Mouse (Mus musculus) cerebellum, postnatal 10 days (tissue): Measurements from ENCODE around the gene Grk5.

Experiments
- DNase-seq, 2 experiments: peaks; one replicate each; pipeline ENCODE4 v3.0.0; 2021; ENCODE audit warnings: mixed read lengths in 2 of 2

The Grk5 gene

DNA sequence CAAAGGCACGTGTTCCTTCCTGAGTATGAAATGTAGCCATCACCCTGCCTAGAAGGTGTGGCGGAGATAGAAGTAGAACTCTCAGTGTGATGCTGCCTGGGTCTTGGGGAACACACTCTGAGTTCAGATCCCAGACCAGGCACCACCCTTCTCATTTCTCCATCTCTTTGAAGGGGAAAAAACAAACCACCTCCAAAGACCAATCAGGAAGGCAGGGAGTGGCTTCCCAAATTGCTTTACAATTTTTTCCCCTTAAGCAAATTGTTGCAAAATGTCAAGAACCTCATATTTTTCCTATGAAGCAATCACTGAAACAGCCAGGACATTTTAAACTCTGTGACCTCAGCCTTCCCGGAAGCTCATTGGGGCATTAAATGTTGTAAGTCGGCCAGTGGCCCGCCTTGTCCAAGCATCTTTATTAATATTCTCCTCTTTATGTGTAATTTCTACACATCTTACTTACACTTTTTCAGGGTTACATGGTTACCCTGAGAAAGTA is 190.8 kb downstream of the Grk5 start:
- no peak for DNase-seq

DNA sequence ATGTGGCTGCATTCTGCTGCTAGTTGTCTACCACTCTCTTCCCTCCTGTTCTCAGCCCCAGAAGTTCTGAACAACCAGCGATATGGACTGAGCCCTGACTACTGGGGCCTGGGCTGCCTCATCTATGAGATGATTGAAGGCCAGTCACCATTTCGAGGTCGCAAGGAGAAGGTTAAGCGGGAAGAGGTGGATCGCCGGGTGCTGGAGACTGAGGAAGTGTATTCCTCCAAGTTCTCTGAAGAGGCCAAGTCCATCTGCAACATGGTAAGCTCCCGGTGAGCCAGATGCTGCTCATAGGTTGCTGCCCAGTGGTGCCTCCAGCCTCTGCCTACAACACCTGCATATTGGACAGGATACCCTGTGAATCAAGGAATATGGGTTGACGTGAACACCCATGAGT is 193.5 kb downstream of the Grk5 start:
- no peak for DNase-seq

DNA sequence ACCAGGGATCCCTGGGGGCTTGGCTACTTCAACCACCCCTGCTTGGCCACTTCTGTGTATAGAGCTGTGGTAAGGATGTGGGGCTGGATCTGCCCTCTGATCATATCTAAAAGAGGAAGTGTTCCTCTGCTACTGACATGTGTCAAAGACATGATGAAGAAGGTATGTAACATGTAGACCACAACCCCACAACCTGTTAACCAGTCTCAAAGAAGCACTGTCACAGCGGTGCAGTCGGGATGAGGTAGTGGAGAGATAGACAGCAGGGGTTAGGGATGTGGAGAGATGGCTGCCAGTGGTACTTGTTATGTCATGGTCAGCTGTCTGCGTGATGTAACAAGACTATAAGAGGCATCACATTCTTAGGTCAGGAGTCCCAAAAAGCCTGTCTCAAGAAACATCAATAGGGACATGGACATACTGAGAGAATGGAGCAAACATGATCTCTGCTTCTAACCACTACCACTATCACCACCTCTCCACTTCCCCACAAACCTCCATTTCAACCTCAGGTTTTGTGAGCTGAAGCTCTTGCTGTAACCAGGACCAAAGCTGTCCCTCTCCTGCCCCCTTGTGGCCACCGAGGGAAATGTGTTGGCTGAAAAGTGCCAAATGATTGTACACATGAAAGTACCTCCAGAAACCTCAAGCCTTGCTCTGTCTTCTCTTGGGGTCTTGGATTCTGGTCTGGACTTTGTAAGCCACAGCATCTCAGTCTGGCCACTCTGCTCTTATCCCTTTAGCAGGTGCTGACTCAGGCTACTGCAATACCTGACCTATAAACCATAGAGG is 194.8 kb downstream of the Grk5 start:
- peak; percentile 93 to 95 for DNase-seq

DNA sequence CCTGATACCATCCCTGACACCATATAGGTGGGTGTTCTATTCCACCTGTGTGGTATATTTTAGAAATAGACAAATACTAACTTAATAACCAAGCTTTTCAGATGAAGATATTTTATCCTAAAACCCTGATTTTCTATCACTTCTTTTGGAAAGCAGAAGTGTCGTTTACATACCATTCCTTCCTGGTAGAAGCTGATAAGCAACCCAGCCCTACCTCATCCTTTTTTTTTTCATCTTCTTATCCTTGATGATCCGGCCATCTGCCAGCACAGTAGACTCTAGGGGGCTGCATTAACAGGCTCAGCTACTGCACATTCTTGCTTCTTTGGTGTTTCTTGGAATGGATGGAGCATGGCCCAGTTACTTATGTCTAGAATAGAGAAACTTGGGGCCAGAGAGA is 195.7 kb downstream of the Grk5 start:
- DNase-seq, result no peak

DNA sequence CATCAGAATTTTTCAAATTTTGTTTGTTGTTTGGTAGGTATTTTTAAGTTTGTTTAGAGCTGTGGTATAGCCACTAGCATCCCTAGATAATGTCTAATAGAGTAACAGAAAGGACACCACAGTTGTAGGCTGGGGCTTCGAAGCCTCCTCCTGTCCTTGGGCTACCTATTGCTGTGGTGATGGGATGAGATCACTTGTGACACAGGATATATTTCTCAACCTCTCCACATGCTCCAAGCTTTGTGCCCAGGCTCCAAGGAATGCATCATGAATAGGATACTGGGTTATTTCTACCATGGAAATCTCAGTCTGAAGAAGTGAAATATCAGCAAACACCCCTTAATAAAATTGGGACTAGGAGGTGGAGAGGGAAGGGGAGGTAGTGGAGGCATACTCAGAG is 198.2 kb downstream of the Grk5 start:
- DNase-seq, result no peak

DNA sequence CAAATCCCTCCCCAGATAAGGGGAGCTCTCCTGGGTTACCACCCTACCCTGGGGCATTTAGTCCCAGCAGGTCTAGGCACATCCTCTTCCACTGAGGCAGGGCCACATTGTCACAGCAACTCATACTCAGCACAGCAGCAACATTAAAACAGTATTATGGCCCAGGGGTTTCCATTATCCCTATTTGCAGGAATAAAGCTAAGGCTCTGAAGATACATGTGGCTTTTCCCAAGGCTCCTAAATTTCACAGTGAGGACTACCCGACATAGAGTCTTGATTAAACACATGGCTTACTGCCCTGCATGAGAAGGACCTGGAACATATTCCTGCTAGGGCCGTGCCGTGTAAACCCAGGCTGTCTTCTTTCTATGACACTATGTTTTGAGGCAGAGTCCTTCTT is 199.5 kb downstream of the Grk5 start:
- no peak for DNase-seq

DNA sequence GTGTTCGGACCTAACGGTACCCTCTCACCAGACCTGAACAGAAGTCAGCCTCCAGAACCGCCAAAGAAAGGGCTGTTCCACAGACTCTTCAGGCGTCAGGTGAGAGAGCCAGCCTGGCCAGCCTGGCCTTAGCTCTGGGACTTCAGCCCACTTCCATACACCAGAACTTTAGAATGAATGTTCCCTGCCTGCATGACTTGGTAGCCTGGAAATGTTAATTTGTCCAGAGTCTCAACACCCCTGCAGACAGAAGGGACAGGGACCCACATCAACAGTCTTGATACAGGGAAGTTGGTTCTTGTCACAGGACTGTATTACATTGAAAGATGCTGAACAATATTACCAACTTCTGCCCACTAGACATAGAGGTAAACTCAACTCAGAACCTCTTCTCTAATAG is 201.0 kb downstream of the Grk5 start:
- no peak for DNase-seq

DNA sequence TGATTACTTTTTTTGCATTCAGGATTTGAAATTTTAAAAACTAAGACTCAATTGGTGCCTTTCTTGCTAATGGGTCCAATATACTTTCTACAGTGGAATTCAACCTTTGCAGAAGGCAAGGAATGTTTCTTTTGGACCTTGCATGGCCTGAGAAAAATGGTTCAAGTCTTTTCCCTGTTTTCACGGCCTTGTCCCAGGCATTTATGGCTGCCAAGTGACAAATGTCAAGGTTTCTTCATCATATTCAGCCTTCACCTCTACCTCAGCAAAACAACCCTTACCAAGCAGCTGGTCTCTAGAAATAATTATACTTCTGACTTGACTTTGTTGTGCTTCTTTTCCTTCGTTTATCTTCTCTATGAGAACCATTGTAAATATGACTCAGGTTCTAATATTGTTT is 207.2 kb downstream of the Grk5 start:
- no peak for DNase-seq

DNA sequence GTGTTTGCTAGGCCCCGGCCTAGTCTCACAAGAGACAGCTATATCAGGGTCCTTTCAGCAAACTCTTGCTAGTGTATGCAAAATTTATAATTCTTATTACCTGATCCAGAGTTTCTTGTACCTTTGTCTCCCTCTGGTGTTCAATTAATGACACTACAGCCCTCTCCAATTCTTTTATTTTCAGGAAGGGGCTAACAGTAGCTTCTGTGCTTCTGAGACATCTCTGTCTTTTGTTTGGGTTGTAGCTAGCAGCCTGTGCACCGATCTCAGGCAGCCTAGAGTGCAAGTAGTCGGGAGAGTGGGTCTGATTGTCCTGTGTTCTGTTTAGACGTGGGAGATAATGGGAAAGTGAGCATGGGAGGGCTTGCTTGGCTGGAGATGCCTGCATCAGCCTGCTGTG is 208.2 kb downstream of the Grk5 start:
- DNase-seq, result peak; percentile 13 to 49

DNA sequence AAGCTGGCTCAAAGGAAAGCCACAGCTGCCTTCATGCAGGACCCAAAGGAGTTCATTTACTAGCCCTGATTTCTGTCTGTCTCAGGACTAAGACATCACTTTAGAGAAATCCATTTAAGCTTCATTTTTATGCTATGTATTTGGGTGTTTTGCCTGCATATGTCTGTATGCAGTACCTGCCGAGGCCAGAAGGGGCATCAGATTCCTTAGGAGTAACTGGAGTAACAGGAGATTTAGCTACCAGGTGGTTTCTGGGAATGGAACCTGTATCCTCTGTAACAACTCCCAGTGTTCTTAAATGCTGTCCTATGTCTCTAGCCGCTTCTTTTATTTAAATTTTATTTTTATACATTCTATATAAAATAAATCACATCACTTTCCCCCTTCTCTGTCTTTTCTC is 220.6 kb downstream of the Grk5 start:
- peak in 1 of 2 experiments; percentile 25 for DNase-seq

DNA sequence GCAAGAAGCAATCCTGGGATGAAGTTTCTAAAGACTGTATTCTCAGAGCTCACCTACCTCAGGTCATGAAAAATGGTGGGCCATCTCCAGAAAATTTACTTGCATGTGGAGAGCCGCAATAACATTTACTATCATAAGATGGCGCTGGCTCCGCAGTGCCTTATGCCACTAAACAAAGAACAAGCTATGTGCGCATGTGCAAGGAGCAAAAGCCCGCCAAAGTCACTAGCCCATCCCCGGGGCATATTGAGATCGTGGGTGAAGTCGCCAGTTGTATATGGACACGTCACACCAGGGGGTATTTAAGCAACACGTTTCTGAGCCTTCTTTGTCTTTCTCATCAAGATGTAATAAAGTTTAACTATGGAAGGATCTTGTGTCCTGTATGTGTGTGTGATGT is 241.5 kb downstream of the Grk5 start:
- DNase-seq, result no peak

DNA sequence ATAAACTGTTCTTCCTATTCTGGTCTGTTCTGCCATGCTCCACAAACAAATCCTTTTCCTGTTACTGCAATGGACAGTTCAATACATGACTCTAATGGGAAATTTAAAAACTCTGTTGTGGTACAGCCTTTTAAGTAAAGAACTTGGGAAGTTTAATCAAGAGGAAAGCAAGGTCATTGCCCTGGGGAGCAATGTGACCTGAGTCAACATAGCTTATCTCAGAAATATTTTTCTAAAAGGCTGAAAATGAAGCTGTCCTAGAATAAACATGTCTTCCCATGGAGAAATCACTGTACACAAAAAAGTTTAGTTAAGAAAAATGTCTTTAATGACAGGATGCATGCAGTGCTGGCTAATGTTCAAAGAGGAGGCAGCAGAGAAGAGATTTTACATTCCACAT is 249.1 kb downstream of the Grk5 start:
- DNase-seq, result no peak

DNA sequence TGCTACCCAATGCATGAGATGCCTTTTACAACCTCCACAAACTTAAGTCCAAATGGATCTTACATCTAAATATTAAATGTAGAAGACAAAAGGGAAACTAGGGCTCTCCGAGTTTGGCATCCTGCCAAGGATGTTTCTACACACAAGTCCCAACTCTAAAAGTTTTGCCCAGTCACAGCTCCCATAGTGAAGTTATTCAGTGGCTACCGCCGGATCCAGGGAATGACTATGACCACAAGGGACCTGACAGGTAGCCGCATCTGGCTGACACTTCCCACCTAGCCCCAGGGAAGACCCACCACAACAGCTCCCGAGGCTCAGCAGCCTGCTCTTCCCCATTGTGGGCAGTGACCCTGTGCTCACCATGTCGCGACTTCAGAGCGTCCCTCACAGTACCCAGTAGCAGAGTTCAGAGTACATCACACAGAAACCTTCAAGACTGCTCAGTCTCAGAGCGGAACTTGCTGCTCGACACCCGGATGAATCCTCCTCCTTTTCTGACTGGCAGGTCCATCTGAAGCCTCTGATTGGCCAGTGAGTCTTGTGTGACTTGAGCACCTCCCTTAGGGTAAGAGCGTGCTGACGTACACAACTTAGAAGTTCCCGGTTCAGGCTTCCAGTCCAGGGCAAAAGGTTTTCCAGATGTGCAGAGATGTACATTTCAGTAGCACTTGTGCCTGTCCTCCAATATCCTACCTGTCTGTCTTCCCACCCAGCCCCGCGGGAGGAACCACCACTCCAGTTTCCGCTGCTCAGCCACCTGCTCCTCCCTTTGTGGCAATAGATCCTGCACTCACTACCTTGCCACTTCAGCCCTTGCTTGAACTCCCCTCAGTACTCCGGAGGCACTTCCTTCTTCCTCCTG is 251.0 kb downstream of the Grk5 start, which contains the start of gene Zfp950:
Gene Zfp950 (minus strand): TSS at position 499 of the 865 bp plus-strand sequence.
- DNase-seq, result peak; percentile 81 to 83

DNA sequence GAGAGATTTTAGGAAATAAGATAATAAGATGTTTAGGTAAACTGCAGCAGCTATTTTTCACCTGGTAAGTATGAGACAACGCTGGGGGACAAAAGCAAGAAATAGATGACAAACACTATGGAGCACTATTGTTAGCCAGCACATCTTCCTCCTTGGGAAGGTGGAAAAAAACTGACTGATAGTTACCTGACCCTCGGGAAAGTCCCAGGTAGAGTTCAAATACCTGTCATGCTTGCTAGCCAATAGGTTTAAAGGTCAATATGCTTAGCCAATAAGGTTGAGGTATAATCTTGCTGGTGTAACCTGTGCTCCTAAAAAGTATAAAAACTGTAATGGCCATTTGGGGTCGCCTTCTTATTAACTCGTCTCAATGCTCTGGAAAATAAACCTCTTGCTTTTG is 251.8 kb downstream of the Grk5 start:
- DNase-seq, result no peak
